Mouse (Mus musculus) limb, embryonic 15.5 days (tissue): ENCODE measurements at regions not wholly inside any gene's neighbourhood (a gene's known extent, or its start where the extent isn't known, plus 50 kb on each side); places are given as distances from the start of the nearest gene placed in this dataset.

Experiments
- ATAC-seq: fragments of 200-750 bp; cut with Nextera tagmentation; 2 replicates; pipeline ENCODE4 v1.8.0; 2017; ENCODE audit warnings: low read depth, moderate TSS enrichment; ENCODE audit not compliant: insufficient number of reproducible peaks, low FRiP score, low TSS enrichment
- H3K27ac ChIP-seq: fragments of 300-500 bp; sonication (generic); 2 replicates; pipeline ENCODE4 v1.5.1; 2015; ENCODE audit warnings: moderate library complexity, mild to moderate bottlenecking, inconsistent platforms
- H3K27me3 ChIP-seq: fragments of 300-500 bp; sonication (generic); 2 replicates; pipeline ENCODE4 v1.6.1; 2015; ENCODE audit warnings: inconsistent platforms
- H3K36me3 ChIP-seq: fragments of 300-500 bp; sonication (generic); 2 replicates; pipeline ENCODE4 v1.6.1; 2015; ENCODE audit warnings: inconsistent platforms
- H3K4me1 ChIP-seq: fragments of 300-500 bp; sonication (generic); 2 replicates; pipeline ENCODE4 v1.6.1; 2015; ENCODE audit warnings: inconsistent platforms
- H3K4me2 ChIP-seq: fragments of 300-500 bp; sonication (generic); 2 replicates; pipeline ENCODE4 v1.6.1; 2015; ENCODE audit warnings: mild to moderate bottlenecking, inconsistent platforms
- H3K4me3 ChIP-seq: fragments of 300-500 bp; sonication (generic); 2 replicates; pipeline ENCODE4 v1.5.1; 2015; ENCODE audit warnings: mild to moderate bottlenecking, inconsistent platforms
- H3K9ac ChIP-seq: fragments of 300-500 bp; sonication (generic); 2 replicates; pipeline ENCODE4 v1.6.1; 2015; ENCODE audit warnings: inconsistent platforms
- H3K9me3 ChIP-seq: fragments of 300-500 bp; sonication (generic); 2 replicates; pipeline ENCODE4 v1.6.1; 2016; ENCODE audit warnings: inconsistent platforms
- WGBS: fragments of 180-500 bp; shearing (Covaris S2); methylation state at CpG from one replicate; pipeline ENCODE4 v1.1.7; 2015; 5-methylcytosine and 5-hydroxymethylcytosine counted together

DNA sequence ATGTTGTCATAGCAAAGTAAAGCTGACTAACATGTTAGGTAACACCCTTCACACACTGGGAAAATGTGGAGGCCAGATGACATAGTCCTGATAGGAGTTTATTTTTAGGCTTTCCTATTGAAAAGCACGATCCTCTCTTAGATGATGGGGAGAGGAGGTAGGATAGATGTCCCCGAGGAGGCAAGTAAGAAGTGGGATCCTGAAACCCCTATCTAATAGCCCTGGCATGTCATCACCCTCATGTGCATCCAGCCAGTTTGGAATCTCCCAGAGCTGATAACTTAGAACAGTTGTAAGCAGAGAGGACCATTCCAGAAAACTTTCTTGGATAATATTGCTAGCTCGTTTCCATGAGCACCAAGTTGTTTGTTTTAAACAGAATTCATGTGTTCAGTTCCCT is 52.2 kb upstream of the Lpar1 start:
- Histone ChIP-seq H3K4me1 (no peaks in the 10 kb centered on the region), H3K9ac (no peak overlapping the region), H3K4me3 (no peak overlapping the region), H3K36me3 (no peaks in the 10 kb centered on the region), H3K27me3 (no peaks in the 10 kb centered on the region), H3K4me2 (no peak overlapping the region), H3K9me3 (no peaks in the 10 kb centered on the region), H3K27ac (no peak overlapping the region)
- 70% methylated on average over 3 of the region's 3 CpGs for WGBS
- no peak for ATAC-seq
